Mouse (Mus musculus) testis, adult 2 months (tissue): ENCODE results near the gene Rbfox2. TPM values are rescaled to one million over a fixed set of nuclear protein-coding genes. Genes with fewer than 3 reads are reported as not detected.

Source experiments
- H3K27ac ChIP-seq: fragments of 200-500 bp; 2 replicates; pipeline ENCODE4 v1.5.1; 2012; ENCODE audit warnings: low read depth, low read length; ENCODE audit not compliant: control insufficient read depth, insufficient read depth
- H3K27me3 ChIP-seq: fragments of 200-500 bp; 2 replicates; pipeline ENCODE4 v1.6.1; 2012; ENCODE audit warnings: mild to moderate bottlenecking, low read length, moderate library complexity; ENCODE audit not compliant: control insufficient read depth, insufficient read depth
- H3K36me3 ChIP-seq: fragments of 200-500 bp; 2 replicates; pipeline ENCODE4 v1.6.1; 2012; ENCODE audit warnings: mild to moderate bottlenecking, low read length; ENCODE audit not compliant: control insufficient read depth, insufficient read depth
- H3K4me1 ChIP-seq: fragments of 200-500 bp; 2 replicates; pipeline ENCODE4 v1.6.1; 2012; ENCODE audit warnings: low read length; ENCODE audit not compliant: control insufficient read depth, insufficient read depth
- H3K4me3 ChIP-seq: fragments of 200-500 bp; 2 replicates; pipeline ENCODE4 v1.5.1; 2012; ENCODE audit warnings: low read depth, mild to moderate bottlenecking, low read length, moderate library complexity, mixed read lengths; ENCODE audit not compliant: control insufficient read depth
- CTCF ChIP-seq: fragments of 200-500 bp; IDR thresholded peaks from 2 replicates; pipeline ENCODE4 v1.5.1; 2012; ENCODE audit warnings: low read depth, mild to moderate bottlenecking, inconsistent platforms, low read length, moderate library complexity; ENCODE audit not compliant: control insufficient read depth, insufficient read depth, insufficient replicate concordance
- POLR2A ChIP-seq: fragments of 200-500 bp; IDR thresholded peaks from 2 replicates; pipeline ENCODE4 v1.6.1; 2012; ENCODE audit warnings: low read depth, mild to moderate bottlenecking, inconsistent platforms, low read length, moderate library complexity; ENCODE audit not compliant: control insufficient read depth
- polyA plus RNA-seq: library from polyadenylated mRNA; depleted of rRNA; stranded (reverse); fragments of >200 nt; gene quantifications from 2 replicates; pipeline ENCODE4 v1.2.3, GENCODE M21; 2012

Rbfox2 gene
- polyA plus RNA-seq, 1 experiment: 12.7 TPM

- Histone ChIP-seq H3K4me1 (no peaks in the 10 kb centered on the region), H3K27me3 (no peaks in the 10 kb centered on the region), H3K27ac (no peak overlapping the region), H3K36me3 (no peaks in the 10 kb centered on the region), H3K4me3 (no peak overlapping the region)
- TF ChIP-seq CTCF (no peak), POLR2A (no peak)
Observed at GRCm38 (mm10) chr15:77102685-77103084, 204.1 kb downstream of the Rbfox2 start.

DNA sequence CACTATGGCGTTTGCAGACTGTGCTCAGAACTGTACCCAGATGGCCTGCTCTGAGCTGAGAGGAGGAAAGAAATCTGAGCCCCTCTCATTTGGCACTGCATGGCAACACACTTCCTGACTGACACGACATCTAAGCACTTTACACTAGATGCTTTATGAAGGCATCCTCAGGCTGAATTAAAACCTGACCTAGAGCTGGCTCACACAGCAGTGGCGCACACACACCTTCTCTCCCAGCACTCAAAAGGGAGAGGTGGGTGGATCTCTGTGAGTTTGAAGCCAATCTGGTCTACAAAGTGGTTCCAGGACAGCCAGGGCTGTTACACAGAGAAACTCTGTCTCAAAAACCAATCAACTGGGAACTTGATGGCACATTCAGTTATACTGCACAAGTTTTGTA lies 207.0 kb downstream of the Rbfox2 start:
- Histone ChIP-seq H3K36me3 (no peaks in the 10 kb centered on the region), H3K4me1 (no peaks in the 10 kb centered on the region), H3K27me3 (no peaks in the 10 kb centered on the region), H3K4me3 (no peak overlapping the region), H3K27ac (no peak overlapping the region)
- TF ChIP-seq CTCF: no peak
- no peak for TF ChIP-seq POLR2A

DNA sequence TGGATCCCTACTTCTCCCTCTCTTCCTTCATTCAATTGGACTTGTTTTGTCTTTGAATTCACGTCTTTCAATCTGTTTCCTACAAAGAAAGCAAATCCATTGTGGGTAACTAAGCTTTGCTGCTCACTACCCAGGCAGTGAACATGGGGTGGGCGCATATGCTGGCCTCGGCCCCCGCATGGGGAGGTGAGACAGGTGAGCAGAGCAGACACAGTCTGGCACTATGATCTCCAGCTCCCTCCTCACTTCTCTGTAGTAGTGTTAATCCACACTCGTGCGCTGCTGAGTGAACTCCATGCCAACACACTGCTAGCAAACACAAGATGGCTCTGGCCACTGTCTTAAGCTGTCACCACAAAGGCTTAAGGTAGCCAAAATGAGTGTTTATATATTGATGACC lies 209.4 kb downstream of the Rbfox2 start:
- Histone ChIP-seq H3K4me1 (no peaks in the 10 kb centered on the region), H3K4me3 (no peak overlapping the region), H3K27me3 (no peaks in the 10 kb centered on the region), H3K36me3 (no peaks in the 10 kb centered on the region), H3K27ac (no peak overlapping the region)
- TF ChIP-seq CTCF: no peak
- TF ChIP-seq POLR2A: no peak

DNA sequence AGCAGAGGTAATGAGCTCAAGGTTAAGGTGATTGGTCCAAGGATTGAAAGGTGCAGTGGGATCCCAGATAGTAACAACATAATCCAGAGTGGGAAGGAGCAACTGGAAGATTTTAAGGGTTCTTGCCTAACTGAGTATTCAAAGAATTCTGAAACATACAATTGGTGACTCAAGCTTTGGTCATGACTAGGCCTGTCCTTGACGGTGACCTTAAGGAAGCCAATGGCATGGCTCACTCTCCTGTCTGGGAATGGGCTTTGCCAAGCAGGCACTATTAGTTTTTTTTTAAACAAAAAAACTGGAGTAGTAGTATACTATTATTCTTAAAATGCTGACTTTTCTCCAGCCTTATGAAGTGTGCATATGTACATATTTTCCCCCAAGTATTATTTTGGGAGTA lies 211.6 kb downstream of the Rbfox2 start:
- no peak overlapping the region for H3K27ac ChIP-seq
- no peaks in the 10 kb centered on the region for H3K36me3 ChIP-seq
- TF ChIP-seq CTCF (no peak), POLR2A (no peak)
- H3K4me3 ChIP-seq: no peak overlapping the region
- no peaks in the 10 kb centered on the region for H3K4me1 ChIP-seq
- no peaks in the 10 kb centered on the region for H3K27me3 ChIP-seq

DNA sequence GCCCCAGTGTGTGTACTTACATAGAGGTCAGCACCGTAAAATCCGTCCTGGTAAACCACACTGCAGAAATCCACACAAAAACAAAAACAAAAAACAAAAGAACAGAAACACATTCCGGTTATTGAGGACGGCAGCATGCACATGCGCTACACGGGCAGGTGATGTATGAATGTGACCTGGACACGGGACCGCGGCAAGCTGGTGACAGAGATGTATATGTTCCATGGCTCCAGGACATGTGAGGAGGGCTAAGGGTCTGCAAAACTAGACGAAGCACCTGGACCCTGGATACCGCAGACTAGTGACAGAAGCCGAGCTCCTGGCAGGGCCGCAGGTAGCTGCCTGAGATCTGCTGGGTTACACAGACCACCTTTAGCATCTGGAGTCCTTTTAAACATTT lies 212.4 kb downstream of the Rbfox2 start:
- TF ChIP-seq CTCF: no peak
- TF ChIP-seq POLR2A: no peak
- H3K36me3 ChIP-seq: no peaks in the 10 kb centered on the region
- H3K27ac ChIP-seq: no peak overlapping the region
- no peaks in the 10 kb centered on the region for H3K27me3 ChIP-seq
- no peaks in the 10 kb centered on the region for H3K4me1 ChIP-seq
- H3K4me3 ChIP-seq: no peak overlapping the region

DNA sequence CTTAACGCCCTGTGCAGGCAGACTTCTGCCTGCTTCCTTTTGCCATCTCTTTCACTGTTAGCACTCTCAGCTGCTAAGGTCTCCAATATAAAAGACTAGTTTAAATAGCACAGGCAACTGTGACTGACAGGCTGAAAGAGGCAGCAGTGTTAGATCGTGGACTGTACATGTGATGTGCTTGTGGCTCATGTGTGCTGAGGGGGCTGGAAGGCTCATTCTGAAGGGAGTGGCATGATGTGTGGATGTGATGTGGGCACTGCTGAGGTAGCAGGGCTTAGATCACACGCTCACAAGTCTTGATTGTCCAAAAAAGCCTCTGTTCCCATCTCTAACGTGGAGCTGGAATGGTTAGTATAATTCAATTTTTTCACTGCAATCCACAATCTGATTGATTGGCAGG lies 215.4 kb downstream of the Rbfox2 start:
- Histone ChIP-seq H3K27ac (no peak overlapping the region), H3K36me3 (no peaks in the 10 kb centered on the region), H3K27me3 (no peaks in the 10 kb centered on the region), H3K4me1 (no peaks in the 10 kb centered on the region), H3K4me3 (no peak overlapping the region)
- TF ChIP-seq CTCF (no peak), POLR2A (no peak)

DNA sequence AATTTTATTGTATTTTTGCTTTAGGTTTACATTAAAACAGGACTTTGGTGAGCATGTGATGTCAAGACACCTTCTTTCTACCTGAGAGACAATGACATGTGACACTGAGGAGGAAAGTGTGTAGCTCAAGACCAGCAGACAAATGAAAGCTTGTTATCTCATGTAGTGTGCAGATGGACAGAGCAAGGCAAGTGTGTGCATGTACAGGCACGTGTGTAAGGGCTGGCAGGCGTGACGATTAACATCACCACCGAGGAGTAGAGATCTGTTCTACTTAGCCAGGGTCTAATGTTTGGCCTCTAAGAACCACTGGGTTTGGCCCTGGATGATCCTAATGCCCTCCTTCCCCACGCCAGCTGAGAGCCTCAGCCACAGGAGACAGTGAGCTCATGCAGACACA lies 216.3 kb downstream of the Rbfox2 start:
- Histone ChIP-seq H3K36me3 (no peaks in the 10 kb centered on the region), H3K4me1 (no peaks in the 10 kb centered on the region), H3K27ac (no peak overlapping the region), H3K27me3 (no peaks in the 10 kb centered on the region), H3K4me3 (no peak overlapping the region)
- TF ChIP-seq POLR2A: no peak
- no peak for TF ChIP-seq CTCF

GRCm38 (mm10) chr15:77089249-77089648 lies 217.6 kb downstream of the Rbfox2 start:
- H3K4me1 ChIP-seq: no peaks in the 10 kb centered on the region
- no peaks in the 10 kb centered on the region; the same call in 1 of the 2 replicates for H3K36me3 ChIP-seq
- TF ChIP-seq CTCF (no peak), POLR2A (no peak)
- no peak overlapping the region for H3K4me3 ChIP-seq
- no peak overlapping the region for H3K27ac ChIP-seq
- H3K27me3 ChIP-seq: no peaks in the 10 kb centered on the region
